Mouse (Mus musculus): Measurements from ENCODE around the gene Ifi44.

The Ifi44 gene

GRCm38 (mm10) chr3:151749737-151750136 lies at the start of gene Ifi44:
TSS of gene Ifi44 (minus strand) at chr3:151749960.
- DNase-seq (ENCODE audit: low spot score), result no peak

- no peak for DNase-seq (ENCODE audit: low spot score)
These were observed 38.9 kb upstream of the Ifi44 start for GRCm38 (mm10) chr3:151788622-151789021.

- DNase-seq (ENCODE audit: low spot score), result no peak
These were observed 25.3 kb upstream of the Ifi44 start for GRCm38 (mm10) chr3:151775089-151775488.

GRCm38 (mm10) chr3:151771074-151771473 lies 21.3 kb upstream of the Ifi44 start:
- peak; percentile 9 for DNase-seq (ENCODE audit: low spot score)

- no peak for DNase-seq (ENCODE audit: low spot score)
These were observed 1.2 kb downstream of the Ifi44 start for GRCm38 (mm10) chr3:151748514-151748913.

- DNase-seq (ENCODE audit: low spot score), result no peak
These were observed 3.7 kb downstream of the Ifi44 start for GRCm38 (mm10) chr3:151746058-151746457.

GRCm38 (mm10) chr3:151742223-151742622 lies 7.5 kb downstream of the Ifi44 start:
- no peak for DNase-seq (ENCODE audit: low spot score)

GRCm38 (mm10) chr3:151716246-151716645 lies 33.5 kb downstream of the Ifi44 start:
- peak; percentile 2 for DNase-seq (ENCODE audit: low spot score)

- DNase-seq (ENCODE audit: low spot score), result no peak
These were observed 42.4 kb downstream of the Ifi44 start for GRCm38 (mm10) chr3:151707335-151707734.

Measured in c-Kit-positive CD71-positive TER-119-positive erythroid progenitor cells, embryonic 14.5 days (primary cell).